Mouse (Mus musculus): ENCODE data around the gene Lcmt1. TPM values are rescaled to one million over a fixed set of nuclear protein-coding genes. Genes with fewer than 3 reads are reported as not detected.
A peak's percentile ranks its signal among the peaks of the same experiment; 100 is the strongest.

Lcmt1 gene
- polyA plus RNA-seq, 1 experiment from 2014 or later, result 85.3 TPM

GRCm38 (mm10) chr7:123362806-123363205 is 6.8 kb upstream of the Lcmt1 start:
- no peak overlapping the region for H3K27ac ChIP-seq
- no peak overlapping the region for H3K9ac ChIP-seq (replicated peaks)
- H3K4me1 ChIP-seq (replicated peaks), result peaks cover 34% of the 10 kb centered on the region
- no peak overlapping the region for H3K4me2 ChIP-seq (replicated peaks)
- WGBS, result 90% methylated on average over 3 of the region's 3 CpGs
- no peak overlapping the region for H3K4me3 ChIP-seq (replicated peaks)
- ATAC-seq, result no peak
- H3K36me3 ChIP-seq, result 0 out of 2 replicates have a peak, but pooled peaks cover 5% of the 10 kb centered on the region
- no peaks in the 10 kb centered on the region for H3K9me3 ChIP-seq
- H3K27me3 ChIP-seq, result no peaks in the 10 kb centered on the region

- no peak overlapping the region for H3K27ac ChIP-seq
- WGBS, result 88% methylated on average over 8 of the region's 8 CpGs
- no peak overlapping the region for H3K4me2 ChIP-seq (replicated peaks)
- no peak overlapping the region for H3K4me3 ChIP-seq (replicated peaks)
- no peaks in the 10 kb centered on the region for H3K9me3 ChIP-seq
- no peak for ATAC-seq
- no peaks in the 10 kb centered on the region for H3K27me3 ChIP-seq
- H3K36me3 ChIP-seq, result 0 out of 2 replicates have a peak, but pooled peaks cover 5% of the 10 kb centered on the region
- H3K9ac ChIP-seq (replicated peaks), result no peak overlapping the region
- H3K4me1 ChIP-seq (replicated peaks), result peaks cover 46% of the 10 kb centered on the region
These were observed 5.6 kb upstream of the Lcmt1 start for GRCm38 (mm10) chr7:123363971-123364370.

- H3K36me3 ChIP-seq, result 0 out of 2 replicates have a peak, but pooled peaks cover 2% of the 10 kb centered on the region
- H3K4me2 ChIP-seq (replicated peaks), result 0 out of 2 replicates have a peak overlapping the region, but pooled peaks have one; percentile 15
- H3K27me3 ChIP-seq, result no peaks in the 10 kb centered on the region
- H3K9me3 ChIP-seq, result no peaks in the 10 kb centered on the region
- H3K9ac ChIP-seq (replicated peaks), result peak overlapping the region; percentile 41; the same call in 1 of the 2 replicates
- H3K27ac ChIP-seq, result no peak overlapping the region
- H3K4me3 ChIP-seq (replicated peaks), result no peak overlapping the region
- no peak for ATAC-seq
- H3K4me1 ChIP-seq (replicated peaks), result peaks cover 47% of the 10 kb centered on the region
- WGBS, result 79% methylated on average over 7 of the region's 7 CpGs
These were observed 3.5 kb upstream of the Lcmt1 start for GRCm38 (mm10) chr7:123365876-123366741.

GRCm38 (mm10) chr7:123366806-123367205 is 2.8 kb upstream of the Lcmt1 start:
- no peaks in the 10 kb centered on the region for H3K27me3 ChIP-seq
- H3K9me3 ChIP-seq, result no peaks in the 10 kb centered on the region
- no peak overlapping the region for H3K27ac ChIP-seq
- 80% methylated on average over 8 of the region's 8 CpGs for WGBS
- H3K36me3 ChIP-seq, result 0 out of 2 replicates have a peak, but pooled peaks cover 2% of the 10 kb centered on the region
- peak overlapping the region; percentile 41 for H3K9ac ChIP-seq (replicated peaks)
- peak overlapping the region; percentile 15; the same call in 1 of the 2 replicates for H3K4me2 ChIP-seq (replicated peaks)
- peaks cover 47% of the 10 kb centered on the region for H3K4me1 ChIP-seq (replicated peaks)
- no peak overlapping the region for H3K4me3 ChIP-seq (replicated peaks)
- no peak for ATAC-seq

- ATAC-seq, result no peak
- no peaks in the 10 kb centered on the region for H3K27me3 ChIP-seq
- H3K9ac ChIP-seq (replicated peaks), result peak overlapping the region; percentile 84
- H3K4me1 ChIP-seq (replicated peaks), result peaks cover 47% of the 10 kb centered on the region
- no peaks in the 10 kb centered on the region for H3K9me3 ChIP-seq
- 81% methylated on average over 16 of the region's 16 CpGs for WGBS
- H3K4me3 ChIP-seq (replicated peaks), result no peak overlapping the region
- H3K27ac ChIP-seq, result no peak overlapping the region
- 0 out of 2 replicates have a peak, but pooled peaks cover 2% of the 10 kb centered on the region for H3K36me3 ChIP-seq
- peak overlapping the region; percentile 85 for H3K4me2 ChIP-seq (replicated peaks)
These were observed 2.1 kb upstream of the Lcmt1 start for GRCm38 (mm10) chr7:123367218-123368150.

- Histone ChIP-seq H3K4me3 (replicated peaks) (peak overlapping the region; percentile 77; the same call in 1 of the 2 replicates), H3K27ac (no peak overlapping the region), H3K4me1 (replicated peaks) (peaks cover 47% of the 10 kb centered on the region), H3K27me3 (no peaks in the 10 kb centered on the region), H3K9me3 (no peaks in the 10 kb centered on the region), H3K9ac (replicated peaks) (peak overlapping the region; percentile 84), H3K36me3 (0 out of 2 replicates have a peak, but pooled peaks cover 2% of the 10 kb centered on the region), H3K4me2 (replicated peaks) (peak overlapping the region; percentile 85)
- WGBS, result 76% methylated on average over 2 of the region's 2 CpGs
- ATAC-seq, result no peak
These were observed 1.4 kb upstream of the Lcmt1 start for GRCm38 (mm10) chr7:123368187-123368586.

GRCm38 (mm10) chr7:123368778-123369746 is 522 bp upstream of the Lcmt1 start:
- no peaks in the 10 kb centered on the region for H3K9me3 ChIP-seq
- H3K4me1 ChIP-seq (replicated peaks), result peaks cover 47% of the 10 kb centered on the region
- peak overlapping the region; percentile 90 for H3K27ac ChIP-seq
- peak overlapping the region; percentile 77 for H3K4me3 ChIP-seq (replicated peaks)
- 4% methylated on average over 47 of the region's 51 CpGs for WGBS
- ATAC-seq, result peak; percentile 86
- H3K9ac ChIP-seq (replicated peaks), result peak overlapping the region; percentile 84
- H3K27me3 ChIP-seq, result no peaks in the 10 kb centered on the region
- H3K36me3 ChIP-seq, result 0 out of 2 replicates have a peak, but pooled peaks cover 2% of the 10 kb centered on the region
- peak overlapping the region; percentile 85 for H3K4me2 ChIP-seq (replicated peaks)

GRCm38 (mm10) chr7:123370700-123371099 is 1.1 kb downstream of the Lcmt1 start:
- Histone ChIP-seq H3K9me3 (no peaks in the 10 kb centered on the region), H3K27me3 (no peaks in the 10 kb centered on the region), H3K27ac (no peak overlapping the region), H3K4me3 (replicated peaks) (peak overlapping the region; percentile 77), H3K4me2 (replicated peaks) (peak overlapping the region; percentile 85), H3K4me1 (replicated peaks) (peaks cover 38% of the 10 kb centered on the region), H3K36me3 (no peaks in the 10 kb centered on the region), H3K9ac (replicated peaks) (peak overlapping the region; percentile 84; the same call in 1 of the 2 replicates)
- WGBS, result 47% methylated on average over 9 of the region's 9 CpGs
- no peak for ATAC-seq

GRCm38 (mm10) chr7:123371501-123371900 is 1.9 kb downstream of the Lcmt1 start:
- Histone ChIP-seq H3K9ac (replicated peaks) (no peak overlapping the region), H3K36me3 (no peaks in the 10 kb centered on the region), H3K27me3 (no peaks in the 10 kb centered on the region), H3K9me3 (no peaks in the 10 kb centered on the region), H3K27ac (no peak overlapping the region), H3K4me2 (replicated peaks) (no peak overlapping the region), H3K4me1 (replicated peaks) (peaks cover 30% of the 10 kb centered on the region), H3K4me3 (replicated peaks) (no peak overlapping the region)
- WGBS, result 69% methylated on average over 3 of the region's 3 CpGs
- no peak for ATAC-seq

GRCm38 (mm10) chr7:123377443-123378400 is 8.1 kb downstream of the Lcmt1 start:
- WGBS, result 4% methylated on average over 40 of the region's 41 CpGs
- H3K9me3 ChIP-seq, result no peaks in the 10 kb centered on the region
- peak overlapping the region; percentile 83 for H3K27ac ChIP-seq
- H3K36me3 ChIP-seq, result no peaks in the 10 kb centered on the region
- H3K4me1 ChIP-seq (replicated peaks), result peaks cover 22% of the 10 kb centered on the region
- ATAC-seq, result peak; percentile 100
- no peaks in the 10 kb centered on the region for H3K27me3 ChIP-seq
- peak overlapping the region; percentile 91 for H3K4me3 ChIP-seq (replicated peaks)
- peak overlapping the region; percentile 85 for H3K4me2 ChIP-seq (replicated peaks)
- H3K9ac ChIP-seq (replicated peaks), result peak overlapping the region; percentile 89
